Mouse (Mus musculus) stomach, embryonic 16.5 days (tissue): ENCODE data around the gene Itgax. TPM values are rescaled to one million over a fixed set of nuclear protein-coding genes. Genes with fewer than 3 reads are reported as not detected.
"Not testable (repeated sequence)": the region's sequence is repeated elsewhere in the genome, so short reads cannot be mapped to it uniquely, and the experiment has no call there.

ENCODE experiments used
- ATAC-seq: fragments of 200-750 bp; cut with Nextera tagmentation; 2 replicates; pipeline ENCODE4 v1.8.0; 2017; ENCODE audit warnings: moderate number of reproducible peaks, moderate TSS enrichment; ENCODE audit not compliant: insufficient read depth, low FRiP score
- H3K27ac ChIP-seq: fragments of 300-500 bp; sonication (generic); 2 replicates; pipeline ENCODE4 v1.5.1; 2014; ENCODE audit warnings: low read length
- H3K27me3 ChIP-seq: fragments of 300-500 bp; sonication (generic); 2 replicates; pipeline ENCODE4 v1.6.1; 2014; ENCODE audit warnings: low read length, control low read depth, mixed read lengths; ENCODE audit not compliant: control insufficient read depth, insufficient read depth
- H3K36me3 ChIP-seq: fragments of 300-500 bp; sonication (generic); 2 replicates; pipeline ENCODE4 v1.6.1; 2014; ENCODE audit warnings: low read length; ENCODE audit not compliant: control insufficient read depth, insufficient read depth
- H3K4me1 ChIP-seq: fragments of 300-500 bp; sonication (generic); 2 replicates; pipeline ENCODE4 v1.6.1; 2014; ENCODE audit warnings: low read length, control low read depth, mixed read lengths; ENCODE audit not compliant: control insufficient read depth, insufficient read depth
- H3K4me2 ChIP-seq: fragments of 300-500 bp; sonication (generic); 2 replicates; pipeline ENCODE4 v1.6.1; 2014; ENCODE audit warnings: low read depth, low read length, mixed read lengths
- H3K4me3 ChIP-seq: fragments of 300-500 bp; sonication (generic); replicated peaks from 2 replicates; pipeline ENCODE4 v1.5.1; 2014; ENCODE audit warnings: mild to moderate bottlenecking, low read length
- H3K9ac ChIP-seq: fragments of 300-500 bp; sonication (generic); 2 replicates; pipeline ENCODE4 v1.6.1; 2014; ENCODE audit warnings: low read length
- H3K9me3 ChIP-seq: fragments of 300-500 bp; sonication (generic); replicated peaks from 2 replicates; pipeline ENCODE4 v1.6.1; 2016; ENCODE audit warnings: low read length, control low read depth; ENCODE audit not compliant: control insufficient read depth
- WGBS: fragments of 180-500 bp; shearing (Covaris S2); extraction: QIAGEN DNeasy Blood & Tissue Kit; methylation state at CpG from one replicate; pipeline ENCODE4 v1.1.7; 2014; 5-methylcytosine and 5-hydroxymethylcytosine counted together
- polyA plus RNA-seq: library from polyadenylated mRNA; unstranded; fragments of >200 nt; fragmentation: Nextera tagmentation; extraction: Ambion mirVana; gene quantifications from 2 replicates; pipeline ENCODE4 v1.2.1, GENCODE M21; 2015

Itgax gene
- polyA plus RNA-seq, 1 experiment from 2014 or later: 0.27 TPM

GRCm38 (mm10) chr7:128154076-128154475 is 24.7 kb downstream of the Itgax start, which contains the start of gene Itgad:
Itgad (plus strand) TSS chr7:128154376.
- Histone ChIP-seq H3K27me3 (no peaks in the 10 kb centered on the region), H3K9ac (no peak within 1 kb of the TSS), H3K4me3 (no peak within 1 kb of the TSS), H3K9me3 (no peaks in the 10 kb centered on the region), H3K36me3 (no peaks in the 10 kb centered on the region), H3K27ac (no peak within 1 kb of the TSS), H3K4me2 (no peak within 1 kb of the TSS), H3K4me1 (no peaks in the 10 kb centered on the region)
- 87% methylated on average over 21 of the region's 21 CpGs for WGBS
- no peak for ATAC-seq

GRCm38 (mm10) chr7:128154924-128155323 is 25.6 kb downstream of the Itgax start:
- Histone ChIP-seq H3K36me3 (no peaks in the 10 kb centered on the region), H3K9me3 (no peaks in the 10 kb centered on the region), H3K4me3 (no peak overlapping the region), H3K4me2 (no peak overlapping the region), H3K27me3 (no peaks in the 10 kb centered on the region), H3K9ac (no peak overlapping the region), H3K27ac (no peak overlapping the region), H3K4me1 (no peaks in the 10 kb centered on the region)
- 46% methylated on average over 10 of the region's 10 CpGs for WGBS
- no peak for ATAC-seq

- not testable (repeated sequence) for H3K27ac ChIP-seq, H3K4me2 ChIP-seq, H3K27me3 ChIP-seq, H3K9me3 ChIP-seq, H3K9ac ChIP-seq, H3K36me3 ChIP-seq, H3K4me3 ChIP-seq, ATAC-seq, H3K4me1 ChIP-seq
- 62% methylated on average over 7 of the region's 8 CpGs for WGBS
These were observed 29.5 kb downstream of the Itgax start for GRCm38 (mm10) chr7:128158688-128159354.

GRCm38 (mm10) chr7:128164001-128164400 is 34.7 kb downstream of the Itgax start:
- Histone ChIP-seq H3K27ac (no peak overlapping the region), H3K4me3 (no peak overlapping the region), H3K4me2 (no peak overlapping the region), H3K36me3 (no peaks in the 10 kb centered on the region), H3K27me3 (no peaks in the 10 kb centered on the region), H3K9ac (no peak overlapping the region), H3K9me3 (no peaks in the 10 kb centered on the region), H3K4me1 (no peaks in the 10 kb centered on the region)
- no peak for ATAC-seq
- 96% methylated on average over 4 of the region's 4 CpGs for WGBS

GRCm38 (mm10) chr7:128166391-128166790 is 37.0 kb downstream of the Itgax start:
- Histone ChIP-seq H3K4me3 (no peak overlapping the region), H3K27me3 (no peaks in the 10 kb centered on the region), H3K27ac (no peak overlapping the region), H3K9me3 (no peaks in the 10 kb centered on the region), H3K4me2 (no peak overlapping the region), H3K36me3 (no peaks in the 10 kb centered on the region), H3K4me1 (no peaks in the 10 kb centered on the region), H3K9ac (no peak overlapping the region)
- no peak for ATAC-seq
- 67% methylated on average over 7 of the region's 7 CpGs for whole genome bisulfite sequencing

- Histone ChIP-seq H3K36me3 (no peaks in the 10 kb centered on the region), H3K27ac (no peak overlapping the region)
- WGBS: 61% methylated on average over 3 of the region's 3 CpGs
These were observed 40.6 kb downstream of the Itgax start for GRCm38 (mm10) chr7:128169996-128170395.

GRCm38 (mm10) chr7:128178385-128178784 is 49.0 kb downstream of the Itgax start:
- H3K9ac ChIP-seq: no peak overlapping the region
- H3K27ac ChIP-seq: no peak overlapping the region
- no peaks in the 10 kb centered on the region for H3K36me3 ChIP-seq
- H3K4me1 ChIP-seq: no peaks in the 10 kb centered on the region
- H3K27me3 ChIP-seq: no peaks in the 10 kb centered on the region
- no peak overlapping the region for H3K4me3 ChIP-seq
- H3K9me3 ChIP-seq: no peaks in the 10 kb centered on the region
- no peak overlapping the region for H3K4me2 ChIP-seq
- ATAC-seq: no peak
- 72% methylated on average over 2 of the region's 2 CpGs for WGBS

More at GRCm38 (mm10) chr7:128169996-128170395, 40.6 kb downstream of the Itgax start:
- H3K4me2 ChIP-seq: no peak overlapping the region
- no peak overlapping the region for H3K4me3 ChIP-seq
- no peak for ATAC-seq
- H3K9ac ChIP-seq: no peak overlapping the region
- H3K27me3 ChIP-seq: no peaks in the 10 kb centered on the region
- no peaks in the 10 kb centered on the region for H3K9me3 ChIP-seq
- no peaks in the 10 kb centered on the region for H3K4me1 ChIP-seq

- H3K9me3 ChIP-seq: no peaks in the 10 kb centered on the region
- H3K36me3 ChIP-seq: no peaks in the 10 kb centered on the region
- H3K27me3 ChIP-seq: no peaks in the 10 kb centered on the region
- H3K4me1 ChIP-seq: no peaks in the 10 kb centered on the region
- 68% methylated on average over 7 of the region's 7 CpGs for WGBS
- H3K4me2 ChIP-seq: no peak overlapping the region
- no peak overlapping the region for H3K9ac ChIP-seq
- no peak overlapping the region for H3K27ac ChIP-seq
- H3K4me3 ChIP-seq: no peak overlapping the region
- ATAC-seq: no peak
These were observed 50.8 kb downstream of the Itgax start for GRCm38 (mm10) chr7:128180126-128180525.

GRCm38 (mm10) chr7:128180546-128180945 is 51.2 kb downstream of the Itgax start:
- H3K4me3 ChIP-seq: no peak overlapping the region
- H3K36me3 ChIP-seq: no peaks in the 10 kb centered on the region
- no peak overlapping the region for H3K4me2 ChIP-seq
- H3K9ac ChIP-seq: no peak overlapping the region
- 62% methylated on average over 6 of the region's 6 CpGs for WGBS
- no peak for ATAC-seq
- H3K27me3 ChIP-seq: no peaks in the 10 kb centered on the region
- no peaks in the 10 kb centered on the region for H3K9me3 ChIP-seq
- H3K27ac ChIP-seq: no peak overlapping the region
- H3K4me1 ChIP-seq: no peaks in the 10 kb centered on the region
